Mouse (Mus musculus) hindbrain, embryonic 12.5 days (tissue): ENCODE data around the gene Araf. TPM values are rescaled to one million over a fixed set of nuclear protein-coding genes. Genes with fewer than 3 reads are reported as not detected.

Experiments
- microRNA-seq: library from miRNA; unstranded; fragments of <30 nt; microRNA quantifications from one replicate; pipeline ENCODE4, GENCODE M21; 2017
- polyA plus RNA-seq: library from polyadenylated mRNA; unstranded; fragments of >200 nt; fragmentation: Nextera tagmentation; extraction: Ambion mirVana; gene quantifications from 2 replicates; pipeline ENCODE4 v1.2.1, GENCODE M21; 2016

The Araf gene
- polyA plus RNA-seq, 1 experiment from 2014 or later: 154 TPM

Small RNAs within 50 kb of the gene (microRNA-seq; reads per million reads assigned to microRNA genes)
- gene Gm24824: not detected
- gene Mir5617: not detected

Other genes starting within 250 kb of the Araf start
- 0.29 TPM in 1 of 2 replicates, not detected in the other for gene Rgn, start 248.0 kb upstream of the Araf start, polyA plus RNA-seq
- 74.4 and 74.9 TPM in 2 replicates for gene Rbm10, start 180.3 kb upstream of the Araf start, polyA plus RNA-seq
- 192 and 201 TPM in 2 replicates for gene Ndufb11, start 180.2 kb upstream of the Araf start, polyA plus RNA-seq
- 369 and 378 TPM in 2 replicates for gene Uba1, start 139.5 kb upstream of the Araf start, polyA plus RNA-seq
- 159 and 160 TPM in 2 replicates for gene Cdk16, start 109.9 kb upstream of the Araf start, polyA plus RNA-seq
- 87.9 and 88.7 TPM in 2 replicates for gene Usp11, start 93.9 kb upstream of the Araf start, polyA plus RNA-seq
- gene Timp1, start 72.4 kb downstream of the Araf start, polyA plus RNA-seq: 8.8 and 10.7 TPM in 2 replicates
- 22.5 and 29.4 TPM in 2 replicates for gene Syn1, start 123.2 kb downstream of the Araf start, polyA plus RNA-seq
- gene Cfp, start 133.7 kb downstream of the Araf start, polyA plus RNA-seq: 3.7 and 5.1 TPM in 2 replicates
- gene Elk1, start 152.8 kb downstream of the Araf start, polyA plus RNA-seq: 18.5 and 18.7 TPM in 2 replicates
- gene Uxt, start 164.2 kb downstream of the Araf start, polyA plus RNA-seq: 43.9 and 49.7 TPM in 2 replicates